Comparison of ENCODE assay signal across 8 mouse cellular contexts in the genomic region with DNA sequence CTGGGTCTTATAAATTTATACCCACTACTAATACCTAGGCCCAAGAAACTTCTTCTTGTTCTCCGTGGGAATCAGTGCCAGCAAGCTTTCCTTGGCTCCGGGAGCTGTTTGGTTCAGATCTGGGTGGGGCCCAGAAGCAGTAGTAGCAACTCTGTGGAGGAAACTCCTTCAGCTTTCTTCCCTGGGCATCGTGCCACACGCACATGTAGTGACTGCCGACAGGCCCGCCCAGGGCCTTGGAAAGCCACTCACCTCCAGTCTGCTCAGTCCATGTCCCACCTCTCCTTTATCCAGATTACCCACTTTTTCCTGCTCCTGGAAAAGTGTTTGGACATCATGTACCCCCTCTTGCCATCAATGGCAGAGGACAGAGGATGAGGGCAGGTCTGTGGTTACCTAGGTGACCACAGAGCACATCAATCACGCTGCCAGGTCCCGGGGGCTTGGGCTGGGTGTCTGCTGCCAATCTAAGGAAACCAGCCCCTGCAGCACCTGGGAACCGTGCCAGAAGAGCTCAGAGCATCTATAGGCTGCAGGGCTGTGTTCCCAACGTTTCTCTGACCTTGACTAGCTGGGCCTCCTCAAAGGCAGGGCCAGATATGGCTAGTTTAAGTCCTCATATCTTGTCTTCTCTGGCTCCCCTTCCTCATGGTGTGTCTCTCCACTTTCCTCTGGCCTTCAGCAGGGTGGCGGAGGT.
DNase-seq lines count a peak whose midpoint lies in the region; ATAC-seq and TF ChIP-seq lines count a peak whose summit lies in the region.

No protein-coding gene starts in this region.

- TF ChIP-seq POLR2A in brain, embryonic 14.5 days (IDR thresholded peaks at IDR 0.05; ENCODE audit: borderline replicate concordance, extremely low read depth, insufficient read depth, insufficient read length, poor library complexity, severe bottlenecking) = no peak

- TF ChIP-seq CTCF in brain, embryonic 14.5 days (IDR thresholded peaks at IDR 0.05; ENCODE audit: borderline replicate concordance, extremely low read depth, insufficient read depth, insufficient read length) = no peak

- peak; percentile 38 for DNase-seq in kidney, adult 18-20 months
- DNase-seq in kidney, adult 9 months = no peak
- DNase-seq in brain, embryonic 14.5 days (ENCODE audit: low read depth) = peak; percentile 83
- DNase-seq in heart, postnatal 14 days = peak; percentile 54 to 55
- peak; percentile 84 for DNase-seq in lung, postnatal 25 days (ENCODE audit: low spot score)
- DNase-seq in natural killer cell, adult 2 months (ENCODE audit: low spot score in 2 of 2) = no peak
- no peak for DNase-seq in thymus, postnatal 36 days

- intact Hi-C loops in heart, postnatal 14 days (cut with DNase I) = no loop called here

- ATAC-seq in monocyte, adult 5-6 weeks (replicated peaks; ENCODE audit: insufficient number of reproducible peaks, low FRiP score, low TSS enrichment, poor library complexity, severe bottlenecking) = no peak

Comparison
In these comparisons a context has a peak if more than half of its experiments do, and no peak if none do; other contexts are left out.
1. DNase-seq: peak in kidney, adult 18-20 months (single experiment), brain, embryonic 14.5 days (single experiment), heart, postnatal 14 days (2 of 2) and lung, postnatal 25 days (single experiment); none in kidney, adult 9 months (single experiment), natural killer cell, adult 2 months (0 of 2) and thymus, postnatal 36 days (0 of 2).